Mouse (Mus musculus): ENCODE measurements around the gene Cd300ld. TPM values are rescaled to one million over a fixed set of nuclear protein-coding genes. Genes with fewer than 3 reads are reported as not detected.

Gene Cd300ld
- polyA plus RNA-seq, 2 experiments = 0.13 to 0.36 TPM

DNA sequence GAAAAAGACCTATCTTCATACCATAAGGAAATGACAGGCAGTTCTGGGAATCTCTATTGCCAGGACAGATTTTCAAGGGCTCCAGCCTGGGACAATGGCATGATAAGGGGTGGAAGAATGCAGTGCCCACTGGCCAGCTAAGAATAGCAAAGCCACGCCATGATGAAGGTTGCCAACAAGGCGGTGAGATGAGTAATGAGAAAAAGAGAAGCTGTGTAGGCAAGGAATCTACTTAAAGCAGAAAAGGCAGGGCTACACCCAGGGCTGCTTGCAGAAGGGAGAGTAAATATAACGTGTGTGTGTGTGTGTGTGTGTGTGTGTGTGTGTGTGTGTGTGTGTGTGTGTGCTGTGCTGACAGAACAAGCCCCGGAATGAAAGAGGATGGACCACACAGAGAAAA, 7.9 kb downstream of the Cd300ld start:
- ATAC-seq (ENCODE audit: low FRiP score, low read depth) = no peak
- H3K4me3 ChIP-seq (replicated peaks; ENCODE audit: low read length) = no peak overlapping the region
- H3K9ac ChIP-seq (ENCODE audit: low read depth, low read length, severe bottlenecking) = no peak overlapping the region
- WGBS = 68% methylated on average over 4 of the region's 4 CpGs
- H3K27ac ChIP-seq (replicated peaks; ENCODE audit: low read depth, low read length) = no peak overlapping the region
- no peak for DNase-seq (ENCODE audit: low spot score)
- no peak overlapping the region for H3K4me2 ChIP-seq (replicated peaks; ENCODE audit: low read depth, low read length, severe bottlenecking)
- TF ChIP-seq POLR2A (IDR thresholded peaks at IDR 0.05; ENCODE audit: borderline replicate concordance, extremely low read depth, insufficient read depth, insufficient read length) = no peak
- H3K9me3 ChIP-seq (ENCODE audit: control insufficient read depth, low read length) = peaks cover 8% of the 10 kb centered on the region; the same call in 1 of the 2 replicates
- no peaks in the 10 kb centered on the region for H3K36me3 ChIP-seq (ENCODE audit: control insufficient read depth, insufficient read depth, low read length)
- H3K27me3 ChIP-seq (ENCODE audit: control insufficient read depth, insufficient read depth, low read length) = no peaks in the 10 kb centered on the region
- H3K4me1 ChIP-seq (ENCODE audit: control insufficient read depth, insufficient read depth, low read length) = no peaks in the 10 kb centered on the region

DNA sequence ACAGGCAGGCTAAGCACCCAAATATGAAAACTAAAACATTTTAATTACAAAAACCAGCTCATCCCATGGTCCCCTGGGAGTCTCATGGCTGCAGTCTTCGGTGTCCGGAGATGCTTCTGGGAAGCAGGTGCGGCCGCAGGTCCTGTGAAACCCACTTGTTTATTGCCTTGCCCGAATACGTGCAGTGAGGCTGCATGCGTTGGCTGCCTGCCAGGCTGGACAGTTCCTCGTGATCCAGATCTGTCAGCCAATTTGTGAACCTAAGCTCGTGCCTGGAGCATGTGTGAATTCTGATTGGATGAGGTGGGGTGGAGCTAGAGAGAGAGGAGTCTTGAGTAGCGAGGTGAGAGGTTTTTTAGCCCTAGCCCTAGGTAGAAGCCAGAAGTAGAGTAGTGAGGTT, 17.0 kb downstream of the Cd300ld start:
- no peaks in the 10 kb centered on the region for H3K27me3 ChIP-seq (ENCODE audit: control insufficient read depth, insufficient read depth, low read length)
- TF ChIP-seq POLR2A (IDR thresholded peaks at IDR 0.05; ENCODE audit: borderline replicate concordance, extremely low read depth, insufficient read depth, insufficient read length) = no peak
- H3K9ac ChIP-seq (ENCODE audit: low read depth, low read length, severe bottlenecking) = no peak overlapping the region
- H3K9me3 ChIP-seq (ENCODE audit: control insufficient read depth, low read length) = peaks cover 3% of the 10 kb centered on the region; the same call in 1 of the 2 replicates
- H3K4me2 ChIP-seq (replicated peaks; ENCODE audit: low read depth, low read length, severe bottlenecking) = no peak overlapping the region
- no peaks in the 10 kb centered on the region for H3K36me3 ChIP-seq (ENCODE audit: control insufficient read depth, insufficient read depth, low read length)
- 74% methylated on average over 10 of the region's 10 CpGs for WGBS
- ATAC-seq (ENCODE audit: low FRiP score, low read depth) (no peak), DNase-seq (ENCODE audit: low spot score) (no peak)
- H3K27ac ChIP-seq (replicated peaks; ENCODE audit: low read depth, low read length) = no peak overlapping the region
- no peak overlapping the region for H3K4me3 ChIP-seq (replicated peaks; ENCODE audit: low read length)
- no peaks in the 10 kb centered on the region for H3K4me1 ChIP-seq (ENCODE audit: control insufficient read depth, insufficient read depth, low read length)

DNA sequence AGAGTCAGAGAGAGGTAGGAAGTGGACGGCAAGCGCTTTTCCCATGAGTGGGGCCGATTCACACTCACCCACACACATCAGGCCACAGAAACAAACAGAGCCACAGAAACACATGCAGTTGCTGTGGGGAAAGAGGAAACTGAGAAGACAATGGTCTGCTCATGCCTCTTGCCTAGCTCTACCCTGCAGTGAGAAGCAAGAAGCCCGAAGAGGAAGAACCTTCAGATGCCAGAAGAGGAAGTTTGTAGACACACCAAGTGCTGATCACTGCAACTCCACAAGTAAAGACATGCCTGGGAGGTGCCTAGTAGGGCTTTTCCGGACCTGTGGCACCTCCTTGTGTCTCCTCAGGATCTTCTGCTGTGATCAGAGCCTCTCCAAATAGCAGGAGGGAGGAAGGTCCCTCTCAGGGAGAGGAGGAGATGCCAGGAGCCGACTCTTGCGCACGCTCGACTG, 20.9 kb downstream of the Cd300ld start, which contains the start of gene Cd300c:
Gene Cd300c (minus strand): TSS at position 406 of the 456 bp plus-strand sequence.
- no peak within 1 kb of the TSS for H3K4me2 ChIP-seq (replicated peaks; ENCODE audit: low read depth, low read length, severe bottlenecking)
- ATAC-seq (ENCODE audit: low FRiP score, low read depth) = no peak
- no peak within 1 kb of the TSS for H3K4me3 ChIP-seq (replicated peaks; ENCODE audit: low read length)
- H3K27ac ChIP-seq (replicated peaks; ENCODE audit: low read depth, low read length) = no peak within 1 kb of the TSS
- no peak for TF ChIP-seq POLR2A (IDR thresholded peaks at IDR 0.05; ENCODE audit: borderline replicate concordance, extremely low read depth, insufficient read depth, insufficient read length)
- no peak for DNase-seq (ENCODE audit: low spot score)
- H3K9ac ChIP-seq (ENCODE audit: low read depth, low read length, severe bottlenecking) = no peak within 1 kb of the TSS
- H3K36me3 ChIP-seq (ENCODE audit: control insufficient read depth, insufficient read depth, low read length) = no peaks in the 10 kb centered on the region
- H3K27me3 ChIP-seq (ENCODE audit: control insufficient read depth, insufficient read depth, low read length) = no peaks in the 10 kb centered on the region
- no peaks in the 10 kb centered on the region for H3K4me1 ChIP-seq (ENCODE audit: control insufficient read depth, insufficient read depth, low read length)
- 83% methylated on average over 9 of the region's 9 CpGs for WGBS
- no peaks in the 10 kb centered on the region for H3K9me3 ChIP-seq (ENCODE audit: control insufficient read depth, low read length)

DNA sequence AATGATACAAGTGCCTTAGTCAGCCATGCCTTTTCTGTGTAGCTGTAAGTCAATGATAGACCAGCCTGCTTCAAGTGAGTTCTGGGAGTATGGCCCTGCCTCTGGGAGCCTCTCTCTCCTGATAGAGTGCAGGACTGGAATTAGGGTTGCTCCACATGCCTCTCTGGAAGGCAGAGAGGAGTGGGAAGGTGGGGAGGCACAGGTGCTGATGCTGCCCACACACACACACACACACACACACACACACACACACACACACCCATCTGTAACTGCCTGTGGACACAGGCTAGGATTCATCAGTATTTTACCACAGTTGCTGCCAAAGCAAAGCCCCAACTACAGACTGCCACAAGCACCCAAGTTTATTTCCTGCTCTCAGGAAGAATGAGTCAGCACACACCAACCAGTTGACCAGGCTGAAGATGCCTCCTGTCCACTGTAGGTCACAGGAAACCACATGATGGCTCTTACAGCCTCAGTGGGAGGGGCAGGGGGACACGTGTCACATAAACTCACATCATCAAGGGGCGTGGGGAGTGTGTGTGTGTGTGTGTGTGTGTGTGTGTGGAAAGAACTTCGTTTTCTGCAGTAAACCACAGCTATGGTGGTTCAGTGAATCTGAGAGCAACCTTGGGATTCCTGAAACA, 24.4 kb downstream of the Cd300ld start:
- TF ChIP-seq POLR2A (IDR thresholded peaks at IDR 0.05; ENCODE audit: borderline replicate concordance, extremely low read depth, insufficient read depth, insufficient read length) = no peak
- Histone ChIP-seq H3K4me2 (replicated peaks; ENCODE audit: low read depth, low read length, severe bottlenecking) (no peak overlapping the region), H3K9ac (ENCODE audit: low read depth, low read length, severe bottlenecking) (no peak overlapping the region), H3K9me3 (ENCODE audit: control insufficient read depth, low read length) (no peaks in the 10 kb centered on the region), H3K4me1 (ENCODE audit: control insufficient read depth, insufficient read depth, low read length) (no peaks in the 10 kb centered on the region), H3K4me3 (replicated peaks; ENCODE audit: low read length) (no peak overlapping the region), H3K36me3 (ENCODE audit: control insufficient read depth, insufficient read depth, low read length) (no peaks in the 10 kb centered on the region), H3K27me3 (ENCODE audit: control insufficient read depth, insufficient read depth, low read length) (no peaks in the 10 kb centered on the region), H3K27ac (replicated peaks; ENCODE audit: low read depth, low read length) (no peak overlapping the region)
- WGBS = 46% methylated on average over 3 of the region's 3 CpGs
- ATAC-seq (ENCODE audit: low FRiP score, low read depth) = no peak
- DNase-seq (ENCODE audit: low spot score) = no peak

DNA sequence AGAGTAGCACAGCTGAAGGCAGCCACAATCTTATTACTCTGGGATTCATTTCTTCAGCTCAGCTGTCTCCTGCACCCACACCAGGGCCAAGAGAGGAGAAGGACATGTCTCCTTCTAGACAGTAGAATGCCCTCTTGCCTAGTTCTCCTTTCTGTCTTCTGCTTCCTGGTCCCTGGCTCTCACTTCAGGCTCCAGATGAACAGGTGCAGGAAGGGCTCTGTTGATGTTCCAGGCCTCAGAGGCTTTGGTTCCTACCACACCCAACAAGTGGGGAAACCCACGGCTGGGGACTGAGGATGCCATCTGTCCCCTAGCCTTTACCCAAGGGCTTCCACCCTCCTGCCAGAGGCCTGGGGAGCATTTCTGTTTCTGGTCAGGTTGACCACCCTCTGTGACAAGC, 29.4 kb downstream of the Cd300ld start:
- no peaks in the 10 kb centered on the region for H3K9me3 ChIP-seq (ENCODE audit: control insufficient read depth, low read length)
- 65% methylated on average over 1 of the region's 1 CpGs for WGBS
- no peak overlapping the region for H3K27ac ChIP-seq (replicated peaks; ENCODE audit: low read depth, low read length)
- no peak for TF ChIP-seq POLR2A (IDR thresholded peaks at IDR 0.05; ENCODE audit: borderline replicate concordance, extremely low read depth, insufficient read depth, insufficient read length)
- DNase-seq (ENCODE audit: low spot score) (no peak), ATAC-seq (ENCODE audit: low FRiP score, low read depth) (no peak)
- no peaks in the 10 kb centered on the region for H3K27me3 ChIP-seq (ENCODE audit: control insufficient read depth, insufficient read depth, low read length)
- no peak overlapping the region for H3K4me2 ChIP-seq (replicated peaks; ENCODE audit: low read depth, low read length, severe bottlenecking)
- H3K36me3 ChIP-seq (ENCODE audit: control insufficient read depth, insufficient read depth, low read length) = no peaks in the 10 kb centered on the region
- no peak overlapping the region for H3K4me3 ChIP-seq (replicated peaks; ENCODE audit: low read length)
- H3K9ac ChIP-seq (ENCODE audit: low read depth, low read length, severe bottlenecking) = no peak overlapping the region
- H3K4me1 ChIP-seq (ENCODE audit: control insufficient read depth, insufficient read depth, low read length) = no peaks in the 10 kb centered on the region
